Mouse (Mus musculus): ENCODE results near the gene Mmp8.

Mmp8 gene

DNA sequence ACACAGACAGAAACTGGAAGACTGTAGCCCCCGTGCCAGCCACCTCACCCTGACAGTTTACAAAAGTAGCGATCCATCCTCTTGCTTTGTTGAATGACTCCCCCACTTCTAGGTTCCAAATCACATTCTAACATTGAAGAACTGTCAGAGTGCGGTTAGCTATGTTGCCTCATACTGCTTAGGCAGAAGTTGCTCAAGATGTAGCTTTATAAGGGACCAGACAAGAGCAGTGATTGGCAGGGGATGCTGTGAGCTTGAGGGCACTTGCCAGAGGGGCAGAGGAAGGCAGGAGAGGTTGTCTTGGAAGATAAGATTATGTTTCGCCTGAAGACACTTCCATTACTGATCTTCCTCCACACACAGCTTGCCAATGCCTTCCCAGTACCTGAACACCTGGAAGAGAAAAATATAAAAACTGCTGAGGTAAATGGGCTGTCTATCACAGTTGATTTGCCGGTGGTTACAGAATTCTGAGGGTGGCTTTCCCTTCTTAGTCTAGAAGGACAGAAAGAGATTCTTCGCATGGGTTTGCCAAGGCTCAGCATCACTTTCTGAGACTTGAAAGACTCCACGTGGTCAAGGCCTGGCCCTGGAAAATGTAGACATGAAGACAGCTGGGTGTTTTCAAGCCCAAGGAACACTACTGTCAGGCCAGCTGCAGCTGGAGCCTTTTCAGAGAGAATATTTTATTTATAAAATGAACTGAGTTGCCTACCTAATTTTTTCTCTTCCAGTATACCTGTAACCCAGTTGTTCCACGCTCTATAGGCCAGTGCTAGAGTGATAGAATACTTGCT, at the start of gene Mmp8:
Gene Mmp8 (plus strand): TSS at position 236 of the 797 bp plus-strand sequence.
- no peak for DNase-seq (ENCODE audit: low spot score)

DNA sequence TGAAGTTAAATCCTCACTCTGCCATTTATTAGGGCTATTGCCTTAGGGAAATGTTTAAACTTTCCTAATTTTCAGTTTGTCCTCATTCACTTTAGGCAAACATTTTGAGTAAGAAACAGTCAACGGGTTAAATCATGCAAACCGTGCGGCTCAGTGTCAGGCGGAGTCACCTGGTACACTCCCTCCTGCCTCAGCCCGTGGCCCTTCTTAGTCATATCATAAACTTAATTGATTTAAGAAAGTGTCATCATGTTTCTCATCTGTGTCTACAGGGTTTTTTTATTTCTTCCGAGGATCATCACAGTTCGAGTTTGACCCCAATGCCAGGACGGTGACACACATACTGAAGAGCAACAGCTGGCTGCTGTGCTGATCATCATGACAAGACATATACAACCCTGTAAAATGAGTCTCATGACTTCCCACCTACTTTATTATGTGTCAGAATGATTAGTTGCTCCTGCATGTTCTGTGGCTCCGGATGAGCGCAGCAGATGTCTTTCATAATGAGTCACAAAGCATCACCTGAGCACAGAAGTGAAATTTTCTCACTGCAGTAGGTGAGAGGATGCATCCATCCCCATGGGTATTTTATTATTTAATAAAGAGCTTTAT, 48.5 kb upstream of the Mmp8 start:
- no peak for DNase-seq (ENCODE audit: low spot score)

DNA sequence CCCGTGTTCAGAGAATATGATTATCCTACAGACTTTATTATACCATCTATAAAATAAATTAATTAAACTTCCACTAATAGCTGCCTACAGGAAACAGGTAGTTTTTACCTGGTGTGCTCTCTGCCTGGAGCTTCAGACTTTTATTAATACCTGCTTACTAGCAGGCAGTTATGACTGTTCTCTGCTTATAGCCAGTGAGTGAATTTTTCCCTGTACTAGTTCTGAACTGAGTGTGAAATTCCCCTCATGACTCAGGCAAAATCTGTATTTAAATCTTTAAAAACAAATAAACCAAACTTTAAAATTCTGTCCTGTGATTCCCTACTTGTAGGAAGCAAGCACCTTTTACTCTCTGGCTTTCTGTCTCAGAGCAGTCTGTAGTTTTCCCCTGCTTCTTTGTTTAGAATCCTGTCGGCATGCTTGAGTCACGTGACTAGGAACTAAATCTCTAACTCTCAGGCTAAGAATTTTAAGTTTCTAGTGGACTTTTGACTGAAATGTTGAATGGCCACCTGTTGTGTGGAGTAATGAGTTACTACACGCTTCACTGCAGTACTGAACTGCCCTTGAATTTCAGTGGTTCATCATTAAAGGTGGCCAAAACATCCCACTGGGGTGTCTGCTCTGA, 40.2 kb upstream of the Mmp8 start:
- no peak for DNase-seq (ENCODE audit: low spot score)

DNA sequence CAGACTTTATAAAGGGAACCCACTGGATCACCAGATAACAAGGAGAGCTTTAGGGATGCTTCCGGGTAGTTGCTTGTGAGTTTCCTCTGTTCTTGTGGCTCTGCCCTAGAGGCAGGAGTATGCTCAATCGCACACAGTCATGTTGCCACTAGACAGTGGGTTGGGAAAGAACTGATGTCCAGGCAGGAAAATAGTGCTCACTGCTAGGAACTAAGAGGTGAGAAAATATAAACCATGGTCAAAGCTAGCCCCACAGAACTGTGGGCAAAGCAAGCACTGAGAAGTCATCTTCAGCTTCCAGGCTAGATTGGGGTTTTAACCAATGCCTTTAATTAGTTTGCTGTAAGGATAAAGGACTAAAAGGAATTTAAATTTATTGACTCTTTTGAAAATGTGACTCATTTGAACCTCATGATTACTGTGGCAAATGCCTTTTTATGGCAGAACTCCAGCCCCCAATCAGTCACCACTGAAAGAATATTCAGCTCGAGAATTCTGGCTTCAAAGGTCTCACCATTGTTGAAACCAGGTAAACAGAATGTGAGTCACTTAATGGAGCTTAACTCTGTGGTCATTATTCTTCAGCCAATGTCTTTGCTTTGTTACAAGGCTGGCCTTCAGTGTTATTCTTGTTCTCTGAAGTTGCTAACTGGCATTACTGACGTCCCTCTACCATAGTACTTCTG, 31.9 kb upstream of the Mmp8 start:
- no peak for DNase-seq (ENCODE audit: low spot score)

DNA sequence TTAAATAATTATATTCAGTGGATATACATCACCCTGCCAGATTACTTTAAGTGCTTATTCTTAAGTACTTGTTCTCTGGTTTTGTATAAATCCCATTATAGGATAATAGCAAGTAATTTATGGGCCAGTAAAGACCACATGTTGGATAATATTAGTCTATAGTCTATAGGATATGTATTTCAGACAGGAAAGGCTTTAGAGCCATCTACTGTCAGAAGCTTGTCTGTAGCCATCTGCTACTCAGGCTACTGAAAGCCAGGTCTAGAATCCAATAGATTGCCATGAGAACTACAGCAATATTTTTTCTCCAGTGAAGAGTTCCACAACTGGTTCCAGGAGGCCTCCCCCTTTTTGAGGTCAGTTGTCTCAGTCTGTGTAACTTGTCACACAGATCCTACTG, 15.5 kb upstream of the Mmp8 start:
- DNase-seq (ENCODE audit: low spot score): no peak

DNA sequence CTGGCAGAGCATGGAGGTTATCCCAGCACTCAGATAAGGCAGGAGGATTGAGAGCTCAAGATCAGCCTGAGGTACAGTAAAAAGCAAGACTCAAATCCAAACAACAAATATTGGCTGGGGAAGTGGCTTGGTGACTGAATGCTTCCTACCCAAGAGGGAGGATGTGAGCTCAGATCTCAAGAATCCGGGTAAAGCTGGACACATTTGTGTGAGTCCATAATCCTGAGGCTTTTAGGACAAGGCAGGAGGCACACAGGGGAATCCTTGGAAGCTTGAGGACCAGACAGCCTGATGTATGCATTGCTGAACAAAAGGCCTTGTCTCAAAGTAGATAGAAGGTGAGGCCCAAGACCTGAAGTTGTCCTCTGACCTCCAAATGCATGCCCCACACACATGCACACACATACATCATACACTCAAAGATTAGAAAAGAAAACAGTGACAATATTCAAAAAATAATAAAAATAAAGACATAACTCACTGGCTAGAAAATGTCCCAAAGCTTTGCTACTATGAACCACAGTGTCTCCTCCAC, 13.3 kb upstream of the Mmp8 start:
- DNase-seq (ENCODE audit: low spot score): no peak

DNA sequence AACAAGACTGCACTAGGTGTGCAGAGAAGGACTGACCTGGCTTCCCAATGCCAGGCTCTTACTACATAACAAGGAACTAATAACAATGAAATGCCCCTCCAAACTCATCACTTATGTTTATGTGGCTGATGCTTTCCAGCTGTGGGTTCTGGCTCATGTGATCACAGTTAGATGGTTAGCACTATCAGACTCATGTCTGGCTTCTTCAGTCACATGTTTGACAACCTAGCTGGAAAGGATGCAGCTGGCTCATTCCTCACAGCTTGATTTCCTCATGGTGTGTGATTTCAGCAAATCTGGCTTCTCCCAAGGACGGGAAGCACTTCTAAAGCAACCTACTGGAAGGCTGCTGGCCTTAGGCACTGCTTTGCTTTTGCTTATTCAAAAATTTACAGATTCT, 12.8 kb upstream of the Mmp8 start:
- DNase-seq (ENCODE audit: low spot score): no peak

DNA sequence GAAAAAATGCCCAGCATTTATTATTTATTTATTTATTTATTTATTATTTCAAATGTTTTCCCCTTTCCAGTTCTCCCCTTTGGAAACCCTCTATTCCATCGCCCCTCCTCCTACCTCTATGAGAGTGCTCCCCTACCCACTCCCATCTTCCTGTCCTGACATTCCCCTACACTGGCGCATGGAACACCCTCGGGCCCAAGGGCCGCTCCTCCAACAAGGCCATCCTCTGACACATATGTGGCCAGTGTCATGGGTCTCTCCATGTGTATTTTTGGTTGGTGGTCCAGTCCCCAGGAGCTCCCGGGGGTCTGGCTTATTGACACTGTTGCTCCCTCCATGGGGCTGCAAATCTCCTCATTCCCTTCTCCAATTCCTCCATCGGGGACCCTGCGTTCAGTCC, 12.3 kb upstream of the Mmp8 start:
- no peak for DNase-seq (ENCODE audit: low spot score)

DNA sequence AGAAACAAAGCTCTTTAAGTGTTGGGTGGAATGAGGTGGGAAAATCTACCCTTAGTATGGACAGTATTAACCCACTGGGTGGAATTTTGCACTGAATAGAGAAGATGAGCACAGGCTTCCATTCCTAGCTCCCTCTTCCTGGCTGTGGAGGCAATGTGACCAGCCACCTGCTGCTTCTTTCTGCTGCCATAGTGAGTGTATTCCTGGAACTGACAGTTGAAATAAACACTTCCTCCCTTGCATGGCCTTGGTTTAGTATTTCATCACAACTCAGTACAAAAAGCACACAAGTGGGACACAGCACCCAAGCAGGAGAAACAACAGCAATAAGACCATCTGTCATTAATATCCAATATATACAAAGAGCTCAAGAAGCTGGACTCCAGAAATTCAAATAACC, 6.3 kb upstream of the Mmp8 start:
- no peak for DNase-seq (ENCODE audit: low spot score)

DNA sequence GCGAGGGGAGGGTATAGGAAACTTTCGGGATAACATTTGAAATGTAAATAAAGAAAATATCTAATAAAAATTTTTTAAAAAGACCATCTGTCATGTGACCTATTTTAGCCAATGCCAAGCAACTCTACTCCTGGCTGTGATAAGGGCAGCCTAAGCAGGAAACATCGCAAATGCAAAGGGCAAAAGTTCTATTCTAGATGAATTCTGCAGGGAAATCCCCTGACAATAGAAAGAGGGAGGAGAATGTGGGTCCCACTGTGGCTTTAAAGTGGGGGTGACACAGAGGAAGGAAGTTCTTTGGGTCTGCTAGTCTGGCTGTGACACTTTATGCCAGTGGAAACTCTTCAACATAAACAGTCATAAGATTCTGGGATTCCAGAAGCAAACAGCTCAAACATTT, 4.7 kb upstream of the Mmp8 start:
- no peak for DNase-seq (ENCODE audit: low spot score)

DNA sequence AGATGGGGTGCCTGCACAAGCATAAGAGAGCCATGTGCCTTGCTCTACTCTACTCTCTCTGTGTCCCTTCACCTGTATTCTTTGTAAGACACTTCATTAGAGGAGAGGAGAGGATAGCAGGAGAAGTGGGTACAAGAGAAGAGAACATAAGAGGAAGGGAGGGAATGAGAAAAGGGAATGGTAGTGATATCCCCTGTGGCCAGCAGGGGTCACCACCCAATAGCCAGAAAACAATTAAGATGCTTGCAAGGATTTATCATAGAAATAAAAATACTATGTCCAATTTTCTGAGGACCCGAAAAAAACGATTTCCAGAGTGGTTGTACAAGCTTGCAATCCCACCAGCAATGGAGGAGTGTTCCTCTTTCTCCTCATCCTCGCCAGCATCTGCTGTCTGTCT, 3.9 kb upstream of the Mmp8 start:
- peak; percentile 13 for DNase-seq (ENCODE audit: low spot score)

DNA sequence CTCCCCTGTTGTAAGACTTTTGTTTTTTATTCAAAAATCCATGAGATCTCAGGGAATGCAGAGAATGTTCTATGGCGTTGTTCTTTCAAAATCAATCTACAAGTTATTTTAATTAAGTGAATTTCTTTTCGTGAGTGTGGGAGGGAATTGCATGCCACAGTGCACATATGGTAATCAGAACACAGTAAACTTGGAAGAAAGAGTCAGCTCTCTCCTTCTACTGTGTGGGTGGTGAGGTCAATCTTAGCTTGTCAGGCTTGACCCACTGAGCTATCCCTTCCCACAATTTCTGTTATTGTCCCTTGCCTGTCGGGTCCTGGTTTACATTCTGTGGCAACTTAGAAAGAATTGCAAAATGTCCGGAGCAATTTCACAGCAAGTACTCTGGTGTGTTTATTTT, 1.8 kb downstream of the Mmp8 start:
- DNase-seq (ENCODE audit: low spot score): no peak

DNA sequence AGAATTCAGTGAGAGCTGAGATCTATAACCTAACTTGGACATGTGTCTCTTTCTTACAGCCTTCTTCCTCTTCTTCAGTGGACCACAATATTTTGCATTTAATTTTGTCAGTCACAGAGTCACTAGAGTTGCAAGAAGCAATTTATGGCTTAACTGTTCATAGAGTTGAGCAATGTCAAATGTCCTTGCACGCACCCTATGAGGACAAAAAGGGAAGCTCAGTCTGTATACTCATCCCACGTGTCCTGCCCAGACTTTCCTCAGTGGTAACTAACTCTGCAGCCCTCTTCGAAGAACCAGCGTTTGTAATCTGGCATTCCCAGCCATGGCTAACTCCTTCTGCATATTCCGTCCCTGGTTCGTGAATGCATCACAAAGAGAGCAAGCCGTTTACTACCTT, 9.1 kb downstream of the Mmp8 start:
- DNase-seq (ENCODE audit: low spot score): no peak

DNA sequence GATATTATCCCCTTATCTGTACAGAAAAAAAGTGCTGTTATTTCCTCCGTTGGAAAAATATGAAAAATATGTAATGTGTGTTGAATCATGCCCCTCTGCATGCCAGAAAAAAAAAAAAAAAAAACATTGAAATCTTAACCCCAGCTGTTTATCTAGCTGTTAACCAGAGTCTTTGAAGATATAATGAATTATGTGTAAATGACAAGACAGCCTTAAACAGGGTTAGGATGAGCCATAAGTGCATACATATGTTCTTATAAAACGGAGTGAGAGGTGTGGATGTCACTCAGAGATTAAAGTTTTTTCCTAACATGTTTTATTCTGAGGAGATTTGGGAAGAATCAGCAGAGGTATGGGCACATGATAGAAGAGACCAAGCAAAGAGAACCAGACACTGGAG, 9.7 kb downstream of the Mmp8 start:
- no peak for DNase-seq (ENCODE audit: low spot score)

DNA sequence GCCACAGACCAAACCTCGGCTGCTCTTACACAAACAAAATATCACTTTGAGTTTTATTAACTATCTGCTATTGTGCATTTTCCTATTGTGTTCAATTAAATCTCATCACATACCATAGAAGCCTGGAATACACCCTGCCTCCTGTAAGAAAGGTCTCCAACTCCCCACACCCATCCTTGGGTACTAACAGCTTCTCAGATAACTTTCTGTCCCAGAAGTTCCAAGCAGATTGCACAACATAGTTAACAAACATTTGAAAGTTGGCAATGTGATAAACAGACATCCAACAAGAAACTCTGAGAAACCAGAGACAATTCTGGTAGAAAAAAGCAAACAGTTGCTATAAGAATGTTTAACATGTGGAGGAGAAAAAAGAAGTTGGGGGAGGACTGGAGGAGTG, 12.2 kb downstream of the Mmp8 start:
- DNase-seq (ENCODE audit: low spot score): no peak

DNA sequence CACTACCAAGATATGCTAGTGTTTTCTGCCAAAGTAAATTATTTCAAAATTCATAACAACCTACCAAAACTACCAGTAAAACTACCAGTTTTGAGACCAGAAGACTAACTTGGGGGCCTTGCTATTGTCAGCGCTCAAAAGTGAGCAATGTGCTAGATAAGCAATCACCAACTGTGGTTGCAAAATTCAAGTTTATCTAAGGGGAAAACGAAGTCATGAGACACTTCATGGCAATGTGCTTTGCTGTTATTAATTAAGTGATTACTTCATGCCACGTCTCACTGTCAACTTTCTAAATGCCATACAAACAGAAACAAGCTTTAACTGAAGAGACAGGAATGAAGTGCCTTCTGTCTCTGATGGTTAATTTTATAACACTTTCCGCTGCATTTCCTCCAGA, 12.9 kb downstream of the Mmp8 start, which contains the start of gene Mmp27:
Gene Mmp27 (plus strand): TSS at position 235 of the 400 bp plus-strand sequence.
- no peak for DNase-seq (ENCODE audit: low spot score)

DNA sequence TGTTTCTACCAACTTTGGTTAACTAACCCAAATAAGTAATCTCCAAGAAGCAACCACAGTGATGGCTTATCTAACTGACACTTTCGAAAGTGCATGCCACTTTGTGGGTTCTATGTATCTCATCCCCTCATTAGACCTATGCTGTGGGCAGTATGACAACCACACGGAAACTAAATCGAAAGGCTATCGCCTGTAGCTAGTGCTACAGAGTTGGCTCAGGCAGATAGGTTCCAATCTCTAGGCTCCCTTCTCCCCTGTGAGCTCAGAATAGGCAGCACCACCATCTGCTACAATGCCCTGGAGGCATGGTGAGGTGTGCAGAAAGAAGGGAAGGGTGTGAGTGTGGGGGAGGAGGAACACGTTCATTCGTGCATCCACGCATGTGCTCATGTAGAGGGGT, 13.9 kb downstream of the Mmp8 start:
- DNase-seq (ENCODE audit: low spot score): no peak

DNA sequence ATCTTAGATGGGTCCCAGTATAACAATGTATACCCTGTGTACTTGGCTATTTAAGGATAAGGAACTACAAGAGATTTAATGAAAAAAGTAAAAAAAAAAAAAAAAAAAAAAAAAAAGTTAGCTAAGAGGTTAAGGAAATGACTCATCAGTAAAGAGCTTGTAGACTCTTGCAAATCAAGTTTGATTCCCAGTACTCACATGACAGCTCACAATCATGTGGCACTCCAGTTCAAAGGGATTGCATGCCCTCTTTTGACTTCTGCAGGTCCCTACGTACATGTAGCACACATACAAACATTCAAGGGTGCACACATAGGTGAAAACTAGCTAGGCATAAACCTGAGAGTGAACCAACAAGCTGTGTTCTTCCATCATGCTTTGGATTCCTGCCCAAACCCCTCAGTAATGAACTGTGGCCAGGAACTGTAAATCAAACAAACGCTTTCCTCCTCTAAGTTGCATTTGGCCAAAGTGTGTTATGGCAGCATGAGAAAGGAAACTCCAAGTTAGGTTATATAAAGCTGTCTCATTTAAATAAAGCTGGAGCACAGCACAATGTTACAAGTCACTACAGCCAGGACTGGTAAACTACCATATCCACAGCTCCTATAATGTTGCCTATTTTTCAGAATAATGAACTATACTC, 14.5 kb downstream of the Mmp8 start:
- no peak for DNase-seq (ENCODE audit: low spot score)

DNA sequence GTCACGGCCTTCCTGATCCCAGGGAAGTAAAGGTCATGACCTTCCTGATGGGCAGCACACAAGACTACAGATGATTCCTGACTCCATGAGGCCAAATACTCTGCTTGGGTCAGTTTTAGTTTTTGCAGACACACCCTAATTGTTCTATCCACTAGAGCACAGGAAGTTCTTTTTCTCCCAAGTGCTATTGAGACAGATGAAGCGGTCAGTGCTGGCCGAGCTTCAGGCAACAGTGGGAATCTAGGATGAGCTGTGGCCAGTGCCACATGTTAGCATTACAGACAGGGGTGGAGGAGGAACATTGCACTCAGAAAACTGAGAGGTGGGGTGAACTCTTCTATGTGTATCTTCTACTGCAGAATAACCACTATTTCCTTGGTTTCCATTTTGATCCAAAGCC, 17.3 kb downstream of the Mmp8 start:
- DNase-seq (ENCODE audit: low spot score): no peak

DNA sequence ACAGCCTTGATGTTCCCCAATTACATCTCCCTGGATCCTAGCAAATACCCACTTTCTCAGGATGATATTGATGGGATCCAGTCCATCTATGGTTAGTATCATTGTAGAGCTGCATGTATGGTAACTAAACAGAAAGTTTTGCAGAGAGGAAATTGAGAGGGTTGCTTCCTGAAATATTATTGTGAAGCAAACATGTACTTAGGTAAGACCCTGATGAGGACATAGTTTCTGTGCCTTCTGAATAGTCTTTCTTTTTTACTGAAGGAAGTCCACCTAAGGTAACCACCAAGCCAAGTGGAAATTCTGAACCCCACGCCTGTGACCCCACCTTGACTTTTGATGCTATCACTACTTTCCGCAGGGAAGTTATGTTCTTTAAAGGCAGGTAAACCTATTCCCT, 19.1 kb downstream of the Mmp8 start:
- DNase-seq (ENCODE audit: low spot score): no peak

DNA sequence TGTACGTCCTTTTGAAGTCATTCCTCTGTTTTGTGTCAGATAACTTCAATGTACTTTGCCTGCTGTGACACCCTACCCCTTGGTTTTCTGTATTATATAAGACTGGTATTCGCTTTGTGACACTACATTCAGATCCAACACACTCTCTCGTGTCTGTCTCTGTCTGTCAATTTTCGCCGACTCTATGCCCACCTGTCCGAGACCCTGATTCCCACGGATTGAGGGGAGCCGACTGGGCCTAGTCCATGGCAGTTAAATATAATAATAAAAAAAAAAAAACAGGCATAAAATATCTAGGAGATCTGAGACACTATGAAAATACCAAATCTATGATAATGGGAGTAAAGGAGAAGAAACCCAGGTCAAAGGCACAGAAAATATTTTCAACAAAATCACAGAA, 31.8 kb downstream of the Mmp8 start:
- no peak for DNase-seq (ENCODE audit: low spot score)

DNA sequence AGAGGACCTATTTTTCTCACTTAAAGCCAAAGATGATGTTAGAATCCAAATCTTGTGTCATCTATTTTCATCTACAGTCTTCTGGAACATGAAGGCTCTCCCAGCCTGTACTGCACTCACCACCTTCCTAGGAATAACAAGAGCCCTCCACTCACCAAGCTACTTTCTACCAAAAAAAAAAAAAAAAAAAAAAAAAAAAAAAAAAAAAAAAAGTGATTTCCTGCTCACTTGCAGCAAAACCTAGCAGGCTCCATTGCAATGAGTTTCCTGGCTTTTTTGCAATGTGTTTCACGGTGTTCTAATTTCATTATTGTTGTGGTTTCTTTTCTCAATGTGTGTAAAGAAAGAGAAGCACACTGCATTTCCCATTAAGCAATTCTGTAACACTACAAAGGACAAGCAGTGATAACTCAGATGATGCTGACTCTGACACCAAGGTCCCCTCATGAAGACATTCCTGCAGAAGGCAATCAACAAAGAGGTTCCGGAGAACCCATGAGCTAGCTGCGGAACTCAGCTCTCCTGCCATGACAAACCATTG, 35.1 kb downstream of the Mmp8 start:
- DNase-seq (ENCODE audit: low spot score): no peak
